Mouse (Mus musculus) G1E (cell line): ENCODE results near the gene Crim1. TPM values are rescaled to one million over a fixed set of nuclear protein-coding genes. Genes with fewer than 3 reads are reported as not detected.
A peak's percentile ranks its signal among the peaks of the same experiment; 100 is the strongest.

ENCODE experiments used
- ATAC-seq: 2 replicates; pipeline ENCODE4 v1.8.0; 2016; ENCODE audit warnings: mild to moderate bottlenecking; ENCODE audit not compliant: insufficient number of reproducible peaks, poor library complexity, low FRiP score, severe bottlenecking; ENCODE audit errors: extremely low read depth
- DNase-seq: peaks from one replicate; pipeline ENCODE4 v3.0.0; 2012; ENCODE audit warnings: low spot score
- H3K27me3 ChIP-seq: 2 replicates; pipeline ENCODE4 v1.6.1; 2012; ENCODE audit warnings: mild to moderate bottlenecking, low read length, inconsistent platforms; ENCODE audit not compliant: insufficient read depth
- H3K36me3 ChIP-seq: replicated peaks from 2 replicates; pipeline ENCODE3; 2012; ENCODE audit warnings: mild to moderate bottlenecking, inconsistent platforms
- H3K4me1 ChIP-seq: 2 replicates; pipeline ENCODE4 v1.6.1; 2012; ENCODE audit warnings: low read depth, low read length, inconsistent platforms, mixed read lengths; ENCODE audit not compliant: insufficient read depth
- H3K4me3 ChIP-seq: 2 replicates; pipeline ENCODE4 v1.5.1; 2012; ENCODE audit warnings: low read depth, mild to moderate bottlenecking, inconsistent platforms, low read length, moderate library complexity, mixed read lengths
- H3K9me3 ChIP-seq: replicated peaks from 2 replicates; pipeline ENCODE4 v1.6.1; 2012; ENCODE audit warnings: inconsistent platforms
- CTCF ChIP-seq: IDR thresholded peaks from 2 replicates; pipeline ENCODE4 v1.5.1; 2012; ENCODE audit warnings: low read depth, low read length, inconsistent platforms, mixed read lengths
- GATA1 ChIP-seq: IDR thresholded peaks from 2 replicates; pipeline ENCODE4 v1.6.1; 2012; ENCODE audit warnings: borderline replicate concordance, low read length, inconsistent platforms, mixed read lengths
- GATA2 ChIP-seq: IDR thresholded peaks from 2 replicates; pipeline ENCODE4 v1.6.1; 2012; ENCODE audit warnings: low read depth, low read length, inconsistent platforms, borderline replicate concordance
- POLR2AphosphoS5 ChIP-seq: IDR thresholded peaks from 2 replicates; pipeline ENCODE4 v1.6.1; 2012; ENCODE audit warnings: low read depth, low read length, inconsistent platforms; ENCODE audit not compliant: insufficient replicate concordance
- TAL1 ChIP-seq: conservative IDR thresholded peaks from 2 replicates; pipeline ENCODE4 v1.6.1; 2012; ENCODE audit warnings: low read depth, low read length, inconsistent platforms, mixed read lengths
- polyA plus RNA-seq: library from polyadenylated mRNA; stranded (reverse); fragments of >175 nt; gene quantifications from 2 replicates; pipeline ENCODE4 v1.2.3, GENCODE M21; 2012
- total RNA-seq, 2 experiments: library from RNA; stranded (forward) in 1 of 2; stranded (reverse) in 1 of 2; fragments of 200-1000 nt in 1 of 2; fragments of >200 nt in 1 of 2; fragmentation: Nextera tagmentation in 1 of 2; gene quantifications; 2 replicates each; pipeline ENCODE4 v1.2.3; 2014 to 2017

Gene Crim1
- total and polyA plus RNA-seq, 3 experiments: 20.3 to 37.8 (median 21.9) TPM

DNA sequence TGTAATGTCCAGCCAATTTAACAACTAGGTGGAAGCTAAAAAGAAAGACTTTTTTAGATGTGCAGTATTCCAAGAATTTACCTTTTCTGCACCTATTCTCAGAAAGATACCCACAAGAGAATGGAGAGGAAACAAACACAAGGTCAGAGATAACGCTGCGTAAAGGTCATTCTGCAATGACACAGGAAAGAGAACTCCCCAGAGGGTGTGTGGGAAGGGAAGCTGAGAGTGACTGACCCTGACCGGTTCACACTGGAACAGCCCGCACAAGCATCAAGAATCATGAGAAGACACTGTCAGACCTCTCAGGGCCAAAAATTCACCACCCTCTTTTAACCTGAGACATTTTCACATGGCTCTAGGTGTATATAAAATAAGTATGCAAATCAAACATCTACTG, 207.5 kb downstream of the Crim1 start:
- Histone ChIP-seq H3K4me3 (no peak overlapping the region), H3K9me3 (no peaks in the 10 kb centered on the region), H3K4me1 (no peaks in the 10 kb centered on the region), H3K27me3 (no peaks in the 10 kb centered on the region), H3K36me3 (peaks cover 79% of the 10 kb centered on the region)
- no peak for TF ChIP-seq TAL1
- TF ChIP-seq CTCF: no peak
- TF ChIP-seq GATA2: no peak
- no peak for TF ChIP-seq POLR2AphosphoS5
- no peak for TF ChIP-seq GATA1
- DNase-seq (no peak), ATAC-seq (no peak)

DNA sequence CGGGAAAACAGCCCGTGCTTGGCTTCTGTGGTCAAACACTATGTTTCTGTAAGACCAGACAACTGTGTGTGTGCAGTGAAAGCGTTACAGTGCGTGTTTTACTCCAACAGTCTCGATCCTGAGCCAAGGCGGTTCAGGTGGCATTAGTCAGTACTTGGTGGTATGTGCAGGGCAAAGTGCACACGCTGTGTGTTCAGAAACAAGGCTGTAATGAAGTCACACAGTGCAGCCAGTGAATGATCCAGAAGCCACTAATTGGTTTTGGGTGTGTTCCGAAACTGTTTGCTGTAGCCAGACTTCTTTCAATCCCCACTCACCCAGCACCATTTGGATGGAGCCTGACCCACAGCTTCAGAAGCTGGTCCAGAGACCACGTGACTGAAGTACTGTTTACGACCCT, 208.3 kb downstream of the Crim1 start:
- H3K4me3 ChIP-seq: no peak overlapping the region
- H3K4me1 ChIP-seq: no peaks in the 10 kb centered on the region
- H3K27me3 ChIP-seq: no peaks in the 10 kb centered on the region
- H3K9me3 ChIP-seq: no peaks in the 10 kb centered on the region
- H3K36me3 ChIP-seq: peaks cover 77% of the 10 kb centered on the region
- no peak for TF ChIP-seq TAL1
- no peak for TF ChIP-seq GATA1
- no peak for TF ChIP-seq CTCF
- TF ChIP-seq POLR2AphosphoS5: no peak
- no peak for TF ChIP-seq GATA2
- DNase-seq (no peak), ATAC-seq (no peak)

DNA sequence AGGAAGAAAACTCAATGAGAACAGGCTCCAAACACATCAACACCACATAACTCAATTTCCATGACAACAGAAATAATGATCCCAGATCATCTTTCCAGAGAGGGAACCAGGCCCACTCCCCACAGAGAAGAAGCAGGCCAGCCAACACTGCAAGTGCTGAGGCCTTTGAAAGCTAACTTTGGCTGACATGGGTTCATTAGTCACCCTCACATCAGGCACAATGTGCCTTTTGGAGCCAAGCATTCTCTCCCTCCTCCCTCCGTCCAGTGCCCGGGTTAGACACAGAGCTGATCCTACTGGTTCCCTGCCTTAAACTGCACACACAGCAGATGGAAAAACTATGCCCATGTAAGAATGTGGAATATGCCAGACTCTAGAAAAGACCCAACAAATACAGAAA, 209.9 kb downstream of the Crim1 start:
- Histone ChIP-seq H3K4me3 (no peak overlapping the region), H3K27me3 (no peaks in the 10 kb centered on the region), H3K4me1 (no peaks in the 10 kb centered on the region; the same call in 1 of the 2 replicates), H3K36me3 (peaks cover 69% of the 10 kb centered on the region), H3K9me3 (no peaks in the 10 kb centered on the region)
- ATAC-seq: no peak
- DNase-seq: no peak
- no peak for TF ChIP-seq TAL1
- TF ChIP-seq CTCF: no peak
- TF ChIP-seq GATA2: no peak
- no peak for TF ChIP-seq POLR2AphosphoS5
- no peak for TF ChIP-seq GATA1

- ATAC-seq (no peak), DNase-seq (no peak)
- Histone ChIP-seq H3K9me3 (no peaks in the 10 kb centered on the region), H3K4me1 (peaks cover 19% of the 10 kb centered on the region), H3K36me3 (peaks cover 37% of the 10 kb centered on the region), H3K27me3 (peaks cover 4% of the 10 kb centered on the region; the same call in 1 of the 2 replicates), H3K4me3 (no peak overlapping the region)
- no peak for TF ChIP-seq GATA2
- TF ChIP-seq CTCF: no peak
- TF ChIP-seq TAL1: no peak
- TF ChIP-seq POLR2AphosphoS5: no peak
- TF ChIP-seq GATA1: no peak
These were observed 215.2 kb downstream of the Crim1 start for GRCm38 (mm10) chr17:78415255-78415654.

- no peak for TF ChIP-seq CTCF
- no peak for TF ChIP-seq TAL1
- TF ChIP-seq POLR2AphosphoS5: no peak
- TF ChIP-seq GATA1: no peak
- no peak for TF ChIP-seq GATA2
- peaks cover 19% of the 10 kb centered on the region for H3K4me1 ChIP-seq
- H3K4me3 ChIP-seq: peak within 1 kb of the TSS; percentile 96
These were observed 217.6 kb downstream of the Crim1 start, which contains the start of gene Fez2 for GRCm38 (mm10) chr17:78417381-78418281. Gene Fez2 (minus strand): TSS chr17:78418152.

DNA sequence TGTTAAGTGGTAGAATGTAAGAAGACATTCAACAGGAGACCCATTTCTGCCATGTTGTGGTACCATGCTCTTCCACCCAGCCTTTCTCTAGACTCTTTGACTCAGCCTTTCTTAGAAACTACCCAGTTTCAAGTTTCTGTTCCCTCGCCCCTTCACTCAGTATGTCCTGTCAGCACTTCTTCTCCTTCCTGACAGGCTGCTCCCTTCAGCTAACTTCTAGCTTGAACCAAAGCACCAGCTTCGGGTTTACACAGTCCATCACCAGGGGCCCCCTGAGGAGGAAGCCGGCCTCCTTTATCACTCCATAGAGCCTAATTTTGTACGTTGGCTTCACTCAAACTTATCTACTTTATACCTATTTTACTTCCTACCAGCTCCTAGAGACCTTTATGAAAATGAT, 219.2 kb downstream of the Crim1 start:
- ATAC-seq: no peak

More at GRCm38 (mm10) chr17:78417381-78418281, 217.6 kb downstream of the Crim1 start, which contains the start of gene Fez2:
- peak; percentile 88 for ATAC-seq
- peak; percentile 82 for DNase-seq
- H3K36me3 ChIP-seq: peaks cover 15% of the 10 kb centered on the region
- H3K9me3 ChIP-seq: no peaks in the 10 kb centered on the region
- peaks cover 7% of the 10 kb centered on the region; the same call in 1 of the 2 replicates for H3K27me3 ChIP-seq

More for the DNA sequence above, 219.2 kb downstream of the Crim1 start:
- Histone ChIP-seq H3K27me3 (peaks cover 17% of the 10 kb centered on the region), H3K4me1 (peaks cover 19% of the 10 kb centered on the region), H3K9me3 (no peaks in the 10 kb centered on the region), H3K4me3 (no peak overlapping the region), H3K36me3 (peaks cover 11% of the 10 kb centered on the region)
- no peak for DNase-seq
- TF ChIP-seq POLR2AphosphoS5: no peak
- TF ChIP-seq GATA1: no peak
- no peak for TF ChIP-seq TAL1
- no peak for TF ChIP-seq CTCF
- no peak for TF ChIP-seq GATA2
